Mouse (Mus musculus) MEL (cell line): ENCODE results near the gene Gm20489. TPM values are rescaled to one million over a fixed set of nuclear protein-coding genes. Genes with fewer than 3 reads are reported as not detected.
A peak's percentile ranks its signal among the peaks of the same experiment; 100 is the strongest.

Experiments
- DNase-seq: peaks from one replicate; pipeline ENCODE4 v3.0.0; 2011; ENCODE audit warnings: low read depth, low spot score
- H3K27ac ChIP-seq: 2 replicates; pipeline ENCODE4 v1.5.1; 2012; ENCODE audit warnings: low read depth, mild to moderate bottlenecking, control low read depth, low read length, moderate library complexity; ENCODE audit not compliant: control insufficient read depth
- H3K27me3 ChIP-seq, 2 experiments: fragments of 150-350 bp in 1 of 2; sonication (generic) in 1 of 2; 2 replicates each; pipeline ENCODE4 v1.6.1; 2012; ENCODE audit warnings: low read length in 2 of 2, mild to moderate bottlenecking in 2 of 2, improper control_type of control experiment in 1 of 2, moderate library complexity in 1 of 2; ENCODE audit not compliant: insufficient read depth in 2 of 2, control insufficient read depth in 1 of 2
- H3K36me3 ChIP-seq, 2 experiments: 2 replicates each; pipeline ENCODE4 v1.6.1; 2012 to 2014; ENCODE audit warnings: low read length in 2 of 2, improper control_type of control experiment in 1 of 2, inconsistent platforms in 1 of 2, mild to moderate bottlenecking in 1 of 2; ENCODE audit not compliant: insufficient read depth in 2 of 2, control insufficient read depth in 1 of 2
- H3K4me1 ChIP-seq, 2 experiments: fragments of 150-350 bp in 1 of 2; sonication (generic) in 1 of 2; 2 replicates each; pipeline ENCODE4 v1.6.1; 2012; ENCODE audit warnings: low read length in 2 of 2, improper control_type of control experiment in 1 of 2, mild to moderate bottlenecking in 1 of 2; ENCODE audit not compliant: insufficient read depth in 2 of 2, control insufficient read depth in 1 of 2
- H3K4me3 ChIP-seq, 2 experiments: fragments of 150-350 bp in 1 of 2; sonication (generic) in 1 of 2; 2 replicates each; pipeline ENCODE4 v1.5.1; 2012; ENCODE audit warnings: low read depth in 2 of 2, low read length in 2 of 2, mild to moderate bottlenecking in 2 of 2, moderate library complexity in 2 of 2, control low read depth in 1 of 2, improper control_type of control experiment in 1 of 2; ENCODE audit not compliant: control insufficient read depth in 1 of 2, insufficient read depth in 1 of 2
- H3K79me2 ChIP-seq: 2 replicates; pipeline ENCODE4 v1.6.1; 2012; ENCODE audit warnings: mild to moderate bottlenecking, low read length, moderate library complexity; ENCODE audit not compliant: control insufficient read depth, poor library complexity, insufficient read depth
- H3K9ac ChIP-seq: 2 replicates; pipeline ENCODE4 v1.6.1; 2012; ENCODE audit warnings: low read depth, mild to moderate bottlenecking, control low read depth, low read length, moderate library complexity; ENCODE audit not compliant: control insufficient read depth, poor library complexity, severe bottlenecking
- H3K9me3 ChIP-seq: fragments of 150-350 bp; sonication (generic); replicated peaks from 2 replicates; pipeline ENCODE4 v1.6.1; 2012; ENCODE audit warnings: mild to moderate bottlenecking, low read length, improper control_type of control experiment, moderate library complexity; ENCODE audit not compliant: insufficient read depth
- BHLHE40 ChIP-seq: IDR thresholded peaks from 2 replicates; pipeline ENCODE4 v1.6.1; 2012; ENCODE audit warnings: low read depth, mild to moderate bottlenecking, inconsistent platforms, low read length, improper control_type of control experiment, borderline replicate concordance
- CHD1 ChIP-seq: IDR thresholded peaks from 2 replicates; pipeline ENCODE4 v1.6.1; 2012; ENCODE audit warnings: low read depth, mild to moderate bottlenecking, inconsistent platforms, low read length, improper control_type of control experiment
- CTCF ChIP-seq, 3 experiments: IDR thresholded peaks in 2 of 3; conservative IDR thresholded peaks in 1 of 3; 2 replicates each; pipeline ENCODE4 v1.5.1; 2011 to 2012; ENCODE audit warnings: low read length in 3 of 3, low read depth in 2 of 3, mild to moderate bottlenecking in 2 of 3, improper control_type of control experiment in 1 of 3, inconsistent platforms in 1 of 3, mixed read lengths in 1 of 3, moderate library complexity in 1 of 3; ENCODE audit not compliant: control insufficient read depth in 1 of 3, insufficient read depth in 1 of 3, poor library complexity in 1 of 3, severe bottlenecking in 1 of 3
- E2F4 ChIP-seq: IDR thresholded peaks from 2 replicates; pipeline ENCODE4 v1.6.1; 2011; ENCODE audit warnings: low read depth, low read length, improper control_type of control experiment, borderline replicate concordance
- ELF1 ChIP-seq: IDR thresholded peaks from 2 replicates; pipeline ENCODE4 v1.6.1; 2014; ENCODE audit warnings: low read depth, mild to moderate bottlenecking, inconsistent platforms, low read length, improper control_type of control experiment, moderate library complexity
- EP300 ChIP-seq, 2 experiments: IDR thresholded peaks; 2 replicates each; pipeline ENCODE4 v1.6.1; 2011; ENCODE audit warnings: improper control_type of control experiment in 2 of 2, low read length in 2 of 2, low read depth in 1 of 2, mild to moderate bottlenecking in 1 of 2
- ETS1 ChIP-seq: IDR thresholded peaks from 2 replicates; pipeline ENCODE4 v1.6.1; 2012; ENCODE audit warnings: low read depth, mild to moderate bottlenecking, inconsistent platforms, low read length, improper control_type of control experiment, moderate library complexity
- GABPA ChIP-seq: IDR thresholded peaks from 2 replicates; pipeline ENCODE4 v1.6.1; 2012; ENCODE audit warnings: low read depth, mild to moderate bottlenecking, inconsistent platforms, low read length, improper control_type of control experiment, moderate library complexity
- GATA1 ChIP-seq: IDR thresholded peaks from 2 replicates; pipeline ENCODE4 v1.6.1; 2011; ENCODE audit warnings: low read depth, low read length, improper control_type of control experiment
- HCFC1 ChIP-seq: IDR thresholded peaks from 2 replicates; pipeline ENCODE4 v1.6.1; 2012; ENCODE audit warnings: low read depth, mild to moderate bottlenecking, inconsistent platforms, low read length, improper control_type of control experiment, moderate library complexity
- JUND ChIP-seq: IDR thresholded peaks from 2 replicates; pipeline ENCODE4 v1.6.1; 2011; ENCODE audit warnings: low read depth, mild to moderate bottlenecking, improper control_type of control experiment, low read length
- KAT2A ChIP-seq: conservative IDR thresholded peaks from 2 replicates; pipeline ENCODE4 v1.6.1; 2012; ENCODE audit warnings: low read depth, low read length, improper control_type of control experiment, inconsistent platforms
- MAZ ChIP-seq: IDR thresholded peaks from 2 replicates; pipeline ENCODE4 v1.6.1; 2012; ENCODE audit warnings: low read depth, mild to moderate bottlenecking, inconsistent platforms, low read length, improper control_type of control experiment
- MEF2A ChIP-seq: IDR thresholded peaks from 2 replicates; pipeline ENCODE4 v1.6.1; 2014; ENCODE audit warnings: low read depth, mild to moderate bottlenecking, inconsistent platforms, low read length, improper control_type of control experiment; ENCODE audit not compliant: poor library complexity, insufficient replicate concordance, severe bottlenecking; ENCODE audit errors: extremely low read depth
- MXI1 ChIP-seq: IDR thresholded peaks from 2 replicates; pipeline ENCODE4 v1.6.1; 2011; ENCODE audit warnings: mild to moderate bottlenecking, low read depth, low read length, improper control_type of control experiment
- MYB ChIP-seq: IDR thresholded peaks from 2 replicates; pipeline ENCODE4 v1.6.1; 2011; ENCODE audit warnings: mild to moderate bottlenecking, low read depth, low read length, improper control_type of control experiment
- NELFE ChIP-seq: IDR thresholded peaks from 2 replicates; pipeline ENCODE4 v1.6.1; 2011; ENCODE audit warnings: low read depth, low read length, improper control_type of control experiment
- NRF1 ChIP-seq: IDR thresholded peaks from 2 replicates; pipeline ENCODE4 v1.6.1; 2014; ENCODE audit warnings: low read depth, mild to moderate bottlenecking, inconsistent platforms, low read length, improper control_type of control experiment, moderate library complexity; ENCODE audit not compliant: poor library complexity, insufficient read depth, severe bottlenecking
- POLR2AphosphoS2 ChIP-seq: IDR thresholded peaks from 2 replicates; pipeline ENCODE4 v1.6.1; 2011; ENCODE audit warnings: low read length, improper control_type of control experiment
- POLR2AphosphoS5 ChIP-seq: IDR thresholded peaks from 2 replicates; pipeline ENCODE4 v1.6.1; 2012; ENCODE audit warnings: low read depth, borderline replicate concordance, mild to moderate bottlenecking, inconsistent platforms, low read length, moderate library complexity, mixed read lengths
- RAD21 ChIP-seq: IDR thresholded peaks from 2 replicates; pipeline ENCODE4 v1.6.1; 2011; ENCODE audit warnings: mild to moderate bottlenecking, low read depth, low read length, improper control_type of control experiment
- RCOR1 ChIP-seq: IDR thresholded peaks from 2 replicates; pipeline ENCODE4 v1.6.1; 2012; ENCODE audit warnings: low read depth, mild to moderate bottlenecking, inconsistent platforms, low read length, improper control_type of control experiment
- TBP ChIP-seq: IDR thresholded peaks from 2 replicates; pipeline ENCODE4 v1.8.0; 2011; ENCODE audit warnings: low read depth, low read length, improper control_type of control experiment
- TCF12 ChIP-seq: IDR thresholded peaks from 2 replicates; pipeline ENCODE4 v1.6.1; 2014; ENCODE audit warnings: low read depth, mild to moderate bottlenecking, inconsistent platforms, low read length, improper control_type of control experiment, moderate library complexity
- ZC3H11A ChIP-seq: IDR thresholded peaks from 2 replicates; pipeline ENCODE4 v1.6.1; 2012; ENCODE audit warnings: low read depth, mild to moderate bottlenecking, inconsistent platforms, low read length, improper control_type of control experiment
- ZKSCAN1 ChIP-seq: IDR thresholded peaks from 2 replicates; pipeline ENCODE4 v1.6.1; 2012; ENCODE audit warnings: low read depth, mild to moderate bottlenecking, inconsistent platforms, low read length, improper control_type of control experiment, moderate library complexity
- ZMIZ1 ChIP-seq: IDR thresholded peaks from 2 replicates; pipeline ENCODE4 v1.6.1; 2012; ENCODE audit warnings: low read depth, mild to moderate bottlenecking, inconsistent platforms, low read length, improper control_type of control experiment, moderate library complexity
- ZNF384 ChIP-seq: IDR thresholded peaks from 2 replicates; pipeline ENCODE4 v1.6.1; 2012; ENCODE audit warnings: low read depth, mild to moderate bottlenecking, inconsistent platforms, low read length, improper control_type of control experiment
- polyA plus RNA-seq, 2 experiments: library from polyadenylated mRNA; stranded (reverse) in 1 of 2; unstranded in 1 of 2; fragments of >175 nt in 1 of 2; fragments of >200 nt in 1 of 2; gene quantifications; 2 replicates each; pipeline versions ENCODE4 v1.2.1 to v1.2.4; 2012; ENCODE audit warnings: low replicate concordance in 2 of 2, low read depth in 1 of 2; ENCODE audit not compliant: insufficient read length in 2 of 2, insufficient read depth in 1 of 2, missing spikeins in 1 of 2
- total RNA-seq: library from RNA; depleted of rRNA; stranded (reverse); fragments of 300-350 nt; gene quantifications from 2 replicates; pipeline ENCODE4 v1.2.3, GENCODE M21; 2012

The Gm20489 gene
- total and polyA plus RNA-seq, 3 experiments, result not detected

DNA sequence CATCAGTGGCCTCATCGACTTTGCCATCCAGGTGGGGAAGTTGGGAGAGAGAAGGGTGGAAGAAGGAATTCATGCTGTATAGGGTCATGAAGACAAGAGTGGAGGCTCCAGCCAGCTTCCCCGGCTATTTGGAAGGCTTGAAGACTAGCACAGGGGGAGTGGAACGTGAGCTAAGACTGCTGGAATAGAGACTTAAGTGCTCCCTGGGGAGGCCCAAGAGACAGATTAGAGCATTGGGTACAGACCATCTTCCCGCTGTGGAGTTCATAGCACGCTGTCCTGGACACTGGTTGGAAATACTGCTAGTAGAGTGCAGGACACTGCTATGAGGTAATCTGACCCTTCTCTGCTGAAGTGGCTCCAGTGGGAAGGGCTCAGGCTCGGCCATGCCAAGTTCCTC is 14.0 kb upstream of the Gm20489 start:
- peaks cover 6 to 7% of the 10 kb centered on the region in 2 experiments for H3K4me1 ChIP-seq
- H3K9me3 ChIP-seq, result no peaks in the 10 kb centered on the region
- TF ChIP-seq ELF1 (no peak), MXI1 (no peak), GATA1 (no peak), MYB (no peak), E2F4 (no peak), RAD21 (no peak), ZNF384 (no peak), NRF1 (no peak), POLR2AphosphoS2 (no peak), RCOR1 (no peak), EP300 (IDR thresholded peaks at IDR 0.05; ENCODE audit: low read depth in 1 of 2, low read length in 2 of 2) (no peak)
- TF ChIP-seq, all 39 proteins: peak for 0
- Histone ChIP-seq H3K27me3 (no peaks in the 10 kb centered on the region), H3K4me3 (no peak overlapping the region), H3K9ac (no peak overlapping the region), H3K79me2 (no peaks in the 10 kb centered on the region), H3K27ac (no peak overlapping the region), H3K36me3 (peaks cover 4 to 9% of the 10 kb centered on the region in 2 experiments; a peak in 3 of 4 replicates)
- DNase-seq, result no peak

DNA sequence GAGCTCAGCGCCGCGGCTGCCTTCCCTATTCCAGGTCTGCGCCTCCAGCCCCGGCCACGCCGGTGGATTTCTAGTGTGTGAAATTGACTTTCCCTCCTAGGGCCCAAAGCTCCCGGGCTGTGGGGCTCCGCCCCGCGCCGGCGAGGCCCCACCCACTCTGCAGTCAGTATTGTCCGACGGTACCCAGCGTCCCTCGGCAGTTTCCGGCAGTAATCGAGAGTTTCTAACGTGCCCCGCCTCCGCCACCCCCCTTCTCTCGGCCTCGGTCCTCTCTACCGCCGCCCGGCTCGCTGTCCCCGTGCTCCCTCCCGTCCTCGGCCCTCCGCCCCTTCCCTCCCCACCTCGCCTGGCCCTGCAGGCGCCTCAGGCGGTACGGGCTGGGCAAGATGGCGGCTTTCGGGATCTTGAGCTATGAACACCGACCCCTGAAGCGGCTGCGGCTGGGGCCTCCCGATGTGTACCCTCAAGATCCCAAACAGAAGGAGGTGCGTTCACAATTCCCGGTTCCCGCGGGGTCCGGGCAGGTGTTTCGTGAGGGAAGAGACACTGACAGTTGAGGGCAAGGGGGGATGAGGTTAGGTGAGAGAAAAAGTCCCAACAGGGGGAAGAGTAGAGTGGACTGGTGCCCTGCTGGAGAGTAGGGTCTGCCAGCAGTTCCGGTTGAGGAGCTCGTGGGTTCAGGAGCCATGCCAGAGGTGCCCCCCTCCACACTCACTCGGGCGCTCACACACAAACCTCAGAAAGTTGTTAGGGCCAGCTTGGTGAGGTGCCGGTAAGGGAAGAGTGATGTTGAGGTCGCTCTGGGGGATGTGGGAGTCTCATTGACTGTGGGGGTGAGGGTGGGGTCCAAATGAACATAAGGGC is 5.3 kb upstream of the Gm20489 start, which contains the start of gene Med12:
Gene Med12 (plus strand): TSS at position 156 of the 864 bp plus-strand sequence.
- peak within 1 kb of the TSS; percentile 99 for H3K9ac ChIP-seq
- peaks cover 0 to 6% of the 10 kb centered on the region in 2 experiments; a peak in 3 of 4 replicates for H3K36me3 ChIP-seq
- peaks cover 1 to 9% of the 10 kb centered on the region in 2 experiments; a peak in 3 of 4 replicates for H3K4me1 ChIP-seq
- H3K4me3 ChIP-seq, result peak within 1 kb of the TSS; percentile 93 to 98
- H3K79me2 ChIP-seq, result peaks cover 8% of the 10 kb centered on the region
- no peaks in the 10 kb centered on the region for H3K27me3 ChIP-seq
- H3K27ac ChIP-seq, result peak within 1 kb of the TSS; percentile 80
- peak; percentile 91 for DNase-seq
- H3K9me3 ChIP-seq, result no peaks in the 10 kb centered on the region
- TF ChIP-seq POLR2AphosphoS5 (no peak), MYB (no peak), CTCF (IDR thresholded peaks at IDR 0.05 in 2 of 3, conservative IDR thresholded peaks at IDR 0.05 in 1 of 3; ENCODE audit: control insufficient read depth in 1 of 3, insufficient read depth in 1 of 3, low read depth in 2 of 3, low read length in 3 of 3, poor library complexity in 1 of 3, severe bottlenecking in 1 of 3) (no peak), CHD1 (no peak), ZMIZ1 (peak; percentile 52; the same call in 1 of the 2 replicates), MXI1 (peak; percentile 40; the same call in 1 of the 2 replicates), ZKSCAN1 (no peak), KAT2A (no peak; the same call in 1 of the 2 replicates), BHLHE40 (no peak), TBP (peak; percentile 61), TCF12 (0 out of 2 replicates have a peak, but pooled peaks have one; percentile 17), MAZ (peak; percentile 92), E2F4 (no peak), POLR2AphosphoS2 (peak; percentile 44; the same call in 1 of the 2 replicates), ETS1 (no peak), JUND (no peak), MEF2A (no peak), GABPA (no peak), ZNF384 (no peak), NRF1 (0 out of 2 replicates have a peak, but pooled peaks have one; percentile 11), NELFE (peak; percentile 59), HCFC1 (peak; percentile 63), ZC3H11A (no peak)
